Mouse (Mus musculus): ENCODE results near the gene Slc36a2. TPM values are rescaled to one million over a fixed set of nuclear protein-coding genes. Genes with fewer than 3 reads are reported as not detected.

The Slc36a2 gene
- total and polyA plus RNA-seq, 3 experiments: not detected

DNA sequence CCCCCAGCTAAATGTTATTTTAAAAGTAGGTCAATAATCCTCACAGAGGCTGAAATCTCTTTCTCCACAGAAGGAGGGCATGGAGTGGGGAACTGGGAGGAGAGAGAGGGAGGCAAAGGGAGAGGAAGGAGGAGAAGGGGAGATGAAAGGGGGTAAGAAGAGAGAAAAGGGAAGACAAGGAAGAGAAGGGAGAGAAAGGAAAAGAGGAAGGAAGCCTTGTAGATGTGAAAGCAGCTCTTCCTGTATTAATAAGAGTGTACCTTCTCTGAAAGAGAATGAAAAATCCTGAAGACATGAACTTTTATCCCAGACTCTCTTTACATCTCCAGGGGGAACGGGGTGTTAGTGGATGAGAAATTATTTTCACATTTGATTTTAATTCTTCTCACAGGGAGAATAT is 63.4 kb downstream of the Slc36a2 start:
- no peak overlapping the region for H3K4me3 ChIP-seq (ENCODE audit: control insufficient read depth in 1 of 2, insufficient read depth in 1 of 2, low read depth in 2 of 2, low read length in 2 of 2)
- no peaks in the 10 kb centered on the region for H3K27me3 ChIP-seq (ENCODE audit: control insufficient read depth in 1 of 2, insufficient read depth in 2 of 2, low read length in 2 of 2)
- H3K9me3 ChIP-seq (replicated peaks; ENCODE audit: insufficient read depth, low read length): no peaks in the 10 kb centered on the region
- H3K4me1 ChIP-seq (ENCODE audit: control insufficient read depth in 1 of 2, insufficient read depth in 2 of 2, low read length in 2 of 2): peaks cover 11 to 21% of the 10 kb centered on the region in 2 experiments
- no peak for TF ChIP-seq TCF12 (IDR thresholded peaks at IDR 0.05; ENCODE audit: low read depth, low read length)
- no peak for TF ChIP-seq SMC3 (IDR thresholded peaks at IDR 0.05; ENCODE audit: low read depth, low read length)
- no peak for TF ChIP-seq NRF1 (IDR thresholded peaks at IDR 0.05; ENCODE audit: insufficient read depth, low read depth, low read length, poor library complexity, severe bottlenecking)
- no peak for TF ChIP-seq TAL1 (IDR thresholded peaks at IDR 0.05; ENCODE audit: low read length)
- TF ChIP-seq MYB (IDR thresholded peaks at IDR 0.05; ENCODE audit: low read depth, low read length): no peak
- no peak for TF ChIP-seq POLR2AphosphoS2 (IDR thresholded peaks at IDR 0.05; ENCODE audit: low read length)
- TF ChIP-seq ZC3H11A (IDR thresholded peaks at IDR 0.05; ENCODE audit: low read depth, low read length): no peak
- TF ChIP-seq ZKSCAN1 (IDR thresholded peaks at IDR 0.05; ENCODE audit: low read depth, low read length): no peak
- TF ChIP-seq GABPA (IDR thresholded peaks at IDR 0.05; ENCODE audit: low read depth, low read length): no peak
- TF ChIP-seq POLR2AphosphoS5 (IDR thresholded peaks at IDR 0.05; ENCODE audit: borderline replicate concordance, low read depth, low read length): no peak
- no peak for TF ChIP-seq ZMIZ1 (IDR thresholded peaks at IDR 0.05; ENCODE audit: low read depth, low read length)
- no peak for TF ChIP-seq MAFK (IDR thresholded peaks at IDR 0.05; ENCODE audit: borderline replicate concordance, low read depth, low read length)
- TF ChIP-seq MAZ (IDR thresholded peaks at IDR 0.05; ENCODE audit: low read depth, low read length): no peak
- TF ChIP-seq UBTF (IDR thresholded peaks at IDR 0.05; ENCODE audit: borderline replicate concordance, insufficient read depth, low read depth, low read length): no peak
- no peak for TF ChIP-seq MXI1 (IDR thresholded peaks at IDR 0.05; ENCODE audit: low read depth, low read length)
- TF ChIP-seq E2F4 (IDR thresholded peaks at IDR 0.05; ENCODE audit: borderline replicate concordance, low read depth, low read length): no peak
- no peak for TF ChIP-seq KAT2A (conservative IDR thresholded peaks at IDR 0.05; ENCODE audit: low read depth, low read length)
- no peak for TF ChIP-seq BHLHE40 (IDR thresholded peaks at IDR 0.05; ENCODE audit: borderline replicate concordance, low read depth, low read length)
- no peak for TF ChIP-seq MYC (IDR thresholded peaks at IDR 0.05; ENCODE audit: low read depth, low read length)
- TF ChIP-seq MEF2A (IDR thresholded peaks at IDR 0.05; ENCODE audit: extremely low read depth, insufficient replicate concordance, low read depth, low read length, poor library complexity, severe bottlenecking): no peak
- no peak overlapping the region for H3K9ac ChIP-seq (ENCODE audit: control insufficient read depth, low read depth, low read length, poor library complexity, severe bottlenecking)
- no peak overlapping the region for H3K27ac ChIP-seq (ENCODE audit: control insufficient read depth, low read depth, low read length)
- DNase-seq (ENCODE audit: low read depth, low spot score): no peak
- peaks cover 0 to 15% of the 10 kb centered on the region in 2 experiments; a peak in 2 of 4 replicates for H3K36me3 ChIP-seq (ENCODE audit: control insufficient read depth in 1 of 2, insufficient read depth in 2 of 2, low read length in 2 of 2)
- no peaks in the 10 kb centered on the region for H3K79me2 ChIP-seq (ENCODE audit: control insufficient read depth, insufficient read depth, low read length, poor library complexity)

DNA sequence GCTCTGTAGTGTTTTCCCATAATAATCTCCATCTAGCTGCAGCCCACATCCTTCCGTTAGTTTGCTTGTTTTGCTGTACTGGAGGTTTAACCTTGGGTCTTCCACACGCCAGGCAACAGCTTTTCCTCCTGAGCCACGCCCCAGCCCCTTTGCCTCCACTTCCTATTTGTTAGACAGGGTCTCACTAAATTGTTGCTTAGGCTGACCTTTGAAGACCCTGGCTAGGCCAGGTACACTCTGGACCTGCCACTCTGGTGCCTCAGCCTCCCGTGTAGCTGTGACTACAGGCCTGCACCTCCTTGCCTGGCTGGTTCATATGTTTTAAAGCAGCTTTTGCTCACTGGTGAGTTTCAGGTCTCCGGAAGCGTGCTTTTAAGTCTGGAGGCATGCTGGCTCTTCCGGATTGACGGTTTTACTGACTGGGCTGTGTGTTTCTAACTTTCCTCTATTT is 64.0 kb downstream of the Slc36a2 start:
- Histone ChIP-seq H3K27ac (ENCODE audit: control insufficient read depth, low read depth, low read length) (no peak overlapping the region), H3K9me3 (replicated peaks; ENCODE audit: insufficient read depth, low read length) (no peaks in the 10 kb centered on the region), H3K36me3 (ENCODE audit: control insufficient read depth in 1 of 2, insufficient read depth in 2 of 2, low read length in 2 of 2) (peaks cover 0 to 11% of the 10 kb centered on the region in 2 experiments; a peak in 2 of 4 replicates), H3K27me3 (ENCODE audit: control insufficient read depth in 1 of 2, insufficient read depth in 2 of 2, low read length in 2 of 2) (no peaks in the 10 kb centered on the region), H3K9ac (ENCODE audit: control insufficient read depth, low read depth, low read length, poor library complexity, severe bottlenecking) (no peak overlapping the region), H3K4me1 (ENCODE audit: control insufficient read depth in 1 of 2, insufficient read depth in 2 of 2, low read length in 2 of 2) (peaks cover 7 to 16% of the 10 kb centered on the region in 2 experiments; a peak in 3 of 4 replicates), H3K79me2 (ENCODE audit: control insufficient read depth, insufficient read depth, low read length, poor library complexity) (no peaks in the 10 kb centered on the region), H3K4me3 (ENCODE audit: control insufficient read depth in 1 of 2, insufficient read depth in 1 of 2, low read depth in 2 of 2, low read length in 2 of 2) (no peak overlapping the region)
- no peak for DNase-seq (ENCODE audit: low read depth, low spot score)
- TF ChIP-seq HCFC1 (IDR thresholded peaks at IDR 0.05; ENCODE audit: low read depth, low read length) (no peak), SIN3A (IDR thresholded peaks at IDR 0.05; ENCODE audit: low read length) (no peak), USF2 (IDR thresholded peaks at IDR 0.05; ENCODE audit: borderline replicate concordance in 1 of 2, insufficient read depth in 1 of 2, low read depth in 1 of 2, low read length in 2 of 2) (no peak), GABPA (IDR thresholded peaks at IDR 0.05; ENCODE audit: low read depth, low read length) (no peak), CHD1 (IDR thresholded peaks at IDR 0.05; ENCODE audit: low read depth, low read length) (no peak), TAL1 (IDR thresholded peaks at IDR 0.05; ENCODE audit: low read length) (no peak), GATA1 (IDR thresholded peaks at IDR 0.05; ENCODE audit: low read depth, low read length) (no peak), MAZ (IDR thresholded peaks at IDR 0.05; ENCODE audit: low read depth, low read length) (no peak), SMC3 (IDR thresholded peaks at IDR 0.05; ENCODE audit: low read depth, low read length) (no peak), RAD21 (IDR thresholded peaks at IDR 0.05; ENCODE audit: low read depth, low read length) (no peak), ETS1 (IDR thresholded peaks at IDR 0.05; ENCODE audit: low read depth, low read length) (no peak)

Measured in MEL (cell line).